Mouse (Mus musculus): ENCODE measurements around the gene Rnaset2a.
"Not testable (repeated sequence)": the region's sequence is repeated elsewhere in the genome, so short reads cannot be mapped to it uniquely, and the experiment has no call there.

DNA sequence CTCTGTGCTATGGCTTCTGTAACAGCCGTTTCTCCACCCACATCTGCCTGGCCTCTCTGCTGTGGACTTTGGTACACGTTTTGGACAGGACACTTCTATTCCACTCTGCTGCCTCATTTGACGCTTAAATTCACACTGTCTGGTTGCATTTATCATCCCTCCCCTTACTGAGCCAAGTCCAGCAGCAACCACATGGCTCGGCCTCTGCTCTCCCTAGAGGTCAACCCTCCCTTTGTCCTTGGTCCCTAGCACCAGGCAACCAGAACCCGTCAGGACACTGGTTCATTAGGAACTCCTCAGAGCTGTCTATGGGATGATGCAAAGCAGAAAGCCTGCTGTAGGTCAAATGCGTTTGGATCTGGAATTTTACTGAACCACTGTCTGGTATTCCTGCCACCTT lies 17.0 kb downstream of the Rnaset2a start:
- TF ChIP-seq POLR2A (IDR thresholded peaks at IDR 0.05; ENCODE audit: control insufficient read depth, low read depth, low read length); CTCF (IDR thresholded peaks at IDR 0.05; ENCODE audit: control insufficient read depth, insufficient read depth, insufficient replicate concordance, low read depth, low read length): not testable (repeated sequence)
